Mouse (Mus musculus) ES-E14 (cell line): Measurements from ENCODE around the gene Fam193b.

Source experiments
- CHD2 ChIP-seq: IDR thresholded peaks from 2 replicates; pipeline ENCODE4 v1.6.1; 2014; ENCODE audit warnings: mild to moderate bottlenecking, low read depth, low read length, inconsistent platforms
- ZC3H11A ChIP-seq: IDR thresholded peaks from 2 replicates; pipeline ENCODE4 v1.6.1; 2012; ENCODE audit warnings: low read depth, mild to moderate bottlenecking, inconsistent platforms, low read length, borderline replicate concordance
- ZNF384 ChIP-seq: IDR thresholded peaks from 2 replicates; pipeline ENCODE4 v1.6.1; 2012; ENCODE audit warnings: low read depth, low read length, inconsistent platforms

- no peak for TF ChIP-seq ZC3H11A
- no peak for TF ChIP-seq ZNF384
- no peak for TF ChIP-seq CHD2
Measured at GRCm38 (mm10) chr13:55507877-55508276, 63.0 kb downstream of the Fam193b start.
